Mouse (Mus musculus): ENCODE measurements around the gene Kitl.

The Kitl gene

DNA sequence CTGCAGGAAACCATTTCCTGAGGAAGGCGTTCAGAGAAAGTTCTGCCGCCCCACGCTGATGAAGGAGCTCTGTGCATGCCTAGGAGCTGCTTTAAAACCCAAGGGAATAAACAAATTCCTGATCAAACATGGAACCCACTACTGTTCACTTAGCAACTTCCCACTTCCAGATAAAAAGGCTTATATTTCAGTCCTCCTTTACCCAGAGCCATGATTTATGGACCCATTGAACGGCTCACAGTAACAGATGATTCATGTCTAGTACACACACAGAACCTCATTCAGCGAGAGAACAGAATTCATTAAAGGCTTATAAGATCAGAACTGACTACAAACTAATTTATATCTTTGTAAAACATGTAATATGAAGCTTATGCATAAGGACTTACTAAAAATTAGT, 109.0 kb downstream of the Kitl start:
- no peak for DNase-seq (ENCODE audit: low spot score)

GRCm38 (mm10) chr10:100127837-100128743, 112.7 kb downstream of the Kitl start:
- no peak for DNase-seq (ENCODE audit: low spot score)

DNA sequence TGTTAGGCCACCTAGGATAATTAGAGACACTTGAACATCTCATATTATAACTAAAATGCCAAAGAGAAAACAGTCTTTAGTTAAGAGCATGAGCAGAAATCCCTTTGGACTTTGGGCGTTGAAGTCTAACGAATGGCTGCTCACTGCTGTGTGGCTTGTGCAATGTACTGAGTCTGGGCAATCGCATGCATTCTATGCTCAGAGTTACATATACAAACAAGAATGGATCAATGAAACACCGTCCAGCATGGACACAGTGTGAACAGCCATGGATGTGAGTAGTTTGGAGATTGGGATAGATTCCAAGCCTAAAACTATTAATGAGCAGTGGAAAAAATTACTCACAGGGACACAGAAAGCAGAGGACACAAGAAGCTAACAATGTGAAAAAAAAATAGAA, 116.2 kb downstream of the Kitl start:
- DNase-seq (ENCODE audit: low spot score): peak; percentile 33

DNA sequence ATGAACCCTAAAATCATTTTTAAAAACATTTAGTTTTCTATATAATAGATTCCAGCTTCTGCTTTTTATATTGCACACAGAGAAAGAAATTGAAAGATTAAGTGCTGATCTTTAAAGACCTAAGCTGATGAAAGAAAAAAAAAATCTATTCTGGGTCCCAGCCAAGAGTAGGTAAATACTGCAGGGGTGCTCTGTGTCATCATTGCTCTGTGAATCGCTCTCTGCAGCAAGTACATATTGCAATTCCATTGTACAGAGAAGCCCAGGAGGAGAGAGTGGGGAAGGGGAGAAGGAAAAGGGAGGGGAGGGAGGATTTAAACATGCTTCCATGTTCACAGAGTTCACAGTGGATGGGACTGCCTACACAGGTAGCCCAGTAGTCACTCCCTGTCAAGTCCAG, 116.9 kb downstream of the Kitl start:
- no peak for DNase-seq (ENCODE audit: low spot score)

- DNase-seq (ENCODE audit: low spot score): no peak
These were observed 123.1 kb downstream of the Kitl start for GRCm38 (mm10) chr10:100138552-100138951.

DNA sequence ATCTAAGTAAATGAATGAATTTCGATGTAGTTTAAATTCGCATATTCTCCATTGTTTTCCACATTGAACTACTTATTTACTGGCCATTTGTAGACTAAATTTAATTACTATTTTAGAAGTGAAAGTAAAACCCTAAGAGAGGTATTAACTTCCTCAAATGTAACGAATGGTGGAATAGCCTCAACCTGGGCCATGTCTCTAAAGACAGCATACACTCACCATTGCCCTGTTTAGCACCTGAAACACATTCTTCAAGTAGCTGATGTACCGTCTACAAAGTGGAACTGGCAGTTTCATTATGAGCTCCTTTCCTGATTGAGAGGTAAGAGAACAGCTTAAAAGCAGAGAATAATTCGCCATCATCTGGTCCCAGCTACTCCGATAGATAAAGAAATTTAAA, 132.7 kb downstream of the Kitl start:
- DNase-seq (ENCODE audit: low spot score): no peak
